Mouse (Mus musculus) small intestine, adult 2 months (tissue): Measurements from ENCODE around the gene S100a3. TPM values are rescaled to one million over a fixed set of nuclear protein-coding genes. Genes with fewer than 3 reads are reported as not detected.

Experiments used
- H3K27ac ChIP-seq: fragments of 200-500 bp; 2 replicates; pipeline ENCODE4 v1.5.1; 2012; ENCODE audit warnings: low read depth, low read length, control low read depth, inconsistent platforms; ENCODE audit not compliant: insufficient read depth
- H3K27me3 ChIP-seq: fragments of 200-500 bp; 2 replicates; pipeline ENCODE4 v1.6.1; 2012; ENCODE audit warnings: mild to moderate bottlenecking, moderate library complexity, low read length, inconsistent platforms; ENCODE audit not compliant: control insufficient read depth, insufficient read depth
- H3K36me3 ChIP-seq: fragments of 200-500 bp; 2 replicates; pipeline ENCODE4 v1.6.1; 2012; ENCODE audit warnings: mild to moderate bottlenecking, low read length, control low read depth, inconsistent platforms; ENCODE audit not compliant: control insufficient read depth, insufficient read depth
- H3K4me1 ChIP-seq: fragments of 200-500 bp; 2 replicates; pipeline ENCODE4 v1.6.1; 2012; ENCODE audit warnings: low read length, inconsistent platforms, mixed read lengths; ENCODE audit not compliant: control insufficient read depth, insufficient read depth, insufficient read length
- H3K4me3 ChIP-seq: fragments of 200-500 bp; 2 replicates; pipeline ENCODE4 v1.5.1; 2012; ENCODE audit warnings: low read depth, mild to moderate bottlenecking, control low read depth, inconsistent platforms, low read length, moderate library complexity
- CTCF ChIP-seq: fragments of 200-500 bp; IDR thresholded peaks from 2 replicates; pipeline ENCODE4 v1.5.1; 2012; ENCODE audit warnings: low read depth, mild to moderate bottlenecking, control low read depth, inconsistent platforms, low read length, moderate library complexity, mixed read lengths; ENCODE audit not compliant: insufficient replicate concordance, insufficient read length; ENCODE audit errors: extremely low read depth
- POLR2A ChIP-seq: fragments of 200-500 bp; IDR thresholded peaks from 2 replicates; pipeline ENCODE4 v1.6.1; 2012; ENCODE audit warnings: low read depth, mild to moderate bottlenecking, control low read depth, inconsistent platforms, low read length, moderate library complexity
- WGBS: fragments of 180-500 bp; shearing (Covaris S2); methylation state at CpG from one replicate; pipeline ENCODE4 v1.1.7; 2018; 5-methylcytosine and 5-hydroxymethylcytosine counted together
- polyA plus RNA-seq: library from polyadenylated mRNA; depleted of rRNA; stranded (reverse); fragments of >200 nt; gene quantifications from 2 replicates; pipeline ENCODE4 v1.2.3, GENCODE M21; 2012; rRNA removed

Gene S100a3
- polyA plus RNA-seq, 1 experiment = not detected

DNA sequence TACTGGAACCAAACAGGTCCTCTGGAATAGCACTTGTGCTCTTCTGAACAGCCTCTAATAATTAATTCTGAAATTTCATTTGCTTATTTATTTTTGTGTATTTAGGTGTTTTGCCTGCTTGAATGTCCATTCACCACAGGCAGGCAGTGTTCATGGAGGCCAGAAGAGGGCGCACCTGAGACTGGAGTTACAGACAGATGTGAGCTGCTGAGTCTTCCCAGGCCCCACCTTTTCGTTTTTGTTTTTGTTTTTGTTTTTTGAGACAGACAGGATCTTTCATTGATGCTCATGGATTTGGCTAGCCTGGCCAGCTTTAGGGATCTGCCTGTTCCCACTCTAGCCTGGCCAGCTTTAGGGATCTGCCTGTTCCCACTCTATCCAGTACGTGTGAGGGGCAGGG lies 83.8 kb downstream of the S100a3 start:
- Histone ChIP-seq H3K27me3 (no peaks in the 10 kb centered on the region), H3K36me3 (no peaks in the 10 kb centered on the region), H3K27ac (no peak overlapping the region), H3K4me1 (no peaks in the 10 kb centered on the region), H3K4me3 (no peak overlapping the region)
- WGBS = 45% methylated on average over 3 of the region's 3 CpGs
- TF ChIP-seq CTCF (peak; percentile 68; the same call in 1 of the 2 replicates), POLR2A (no peak)

DNA sequence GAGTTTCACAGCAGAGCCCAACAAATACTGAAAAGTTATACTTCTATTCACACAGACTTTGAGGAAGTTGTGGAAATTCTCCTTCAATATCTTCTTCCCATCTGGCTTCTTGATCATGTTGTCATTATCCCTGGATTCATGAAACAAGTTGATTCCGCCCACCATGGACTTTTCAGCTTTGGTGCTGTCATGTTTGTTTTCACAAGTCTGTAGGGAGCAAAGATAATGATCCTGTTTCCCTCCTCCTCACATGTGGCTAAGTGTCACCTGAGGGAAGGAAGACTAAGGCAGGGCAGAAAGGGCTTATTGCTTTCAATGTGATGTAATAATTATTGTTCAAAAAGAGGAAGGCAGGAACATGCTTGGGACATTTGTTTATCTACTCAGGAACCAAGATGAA lies 86.9 kb downstream of the S100a3 start:
- WGBS = 79% methylated on average over 1 of the region's 1 CpGs
- no peaks in the 10 kb centered on the region for H3K36me3 ChIP-seq
- TF ChIP-seq POLR2A (no peak), CTCF (no peak)

DNA sequence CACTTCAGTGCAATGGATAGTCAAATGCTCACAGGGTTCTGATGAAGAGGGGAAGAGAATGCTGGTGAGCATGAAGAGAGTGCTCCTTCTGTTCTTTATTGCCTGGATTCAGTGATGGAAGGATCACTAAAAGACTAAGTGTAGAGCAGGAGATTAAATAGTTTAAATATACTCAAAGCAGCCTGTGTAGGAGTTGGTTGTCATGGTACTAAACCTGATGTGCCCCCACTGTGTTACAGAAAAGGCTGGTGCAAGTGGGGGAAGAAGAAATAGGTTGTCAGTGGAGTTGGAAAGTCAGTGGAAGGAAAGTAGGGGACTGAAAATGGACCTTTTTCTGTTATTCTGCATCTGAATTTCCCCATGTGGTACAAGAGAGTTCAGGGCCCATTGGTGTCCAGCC lies 88.6 kb downstream of the S100a3 start:
- no peaks in the 10 kb centered on the region for H3K27me3 ChIP-seq
- H3K4me3 ChIP-seq = no peak overlapping the region
- TF ChIP-seq POLR2A (no peak), CTCF (no peak)
- H3K36me3 ChIP-seq = no peaks in the 10 kb centered on the region
- no peak overlapping the region for H3K27ac ChIP-seq
- H3K4me1 ChIP-seq = no peaks in the 10 kb centered on the region

More for the DNA sequence above, 86.9 kb downstream of the S100a3 start:
- no peaks in the 10 kb centered on the region for H3K27me3 ChIP-seq
- H3K4me3 ChIP-seq = no peak overlapping the region
- H3K27ac ChIP-seq = no peak overlapping the region
- no peaks in the 10 kb centered on the region for H3K4me1 ChIP-seq

DNA sequence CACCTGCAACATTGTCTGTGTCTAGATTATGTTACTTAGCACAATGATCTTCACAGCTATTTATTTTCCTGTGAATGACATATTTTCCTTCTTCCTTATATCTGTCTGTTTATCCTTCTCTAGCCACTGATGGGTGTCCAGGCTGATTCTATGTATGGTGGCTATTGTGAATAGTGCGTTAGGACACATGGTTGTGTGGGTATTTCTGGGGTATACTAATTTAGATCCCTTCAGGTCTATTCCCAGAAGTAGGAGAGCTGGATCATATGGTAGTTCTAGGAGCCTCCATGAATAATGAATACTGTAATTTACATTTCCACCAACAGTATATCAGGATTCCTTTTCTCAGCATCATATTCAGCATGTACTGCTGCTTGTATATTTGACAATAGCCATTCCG lies 89.5 kb downstream of the S100a3 start:
- no peak overlapping the region for H3K27ac ChIP-seq
- no peaks in the 10 kb centered on the region for H3K27me3 ChIP-seq
- WGBS = 93% methylated on average over 2 of the region's 2 CpGs
- H3K4me3 ChIP-seq = no peak overlapping the region
- H3K4me1 ChIP-seq = no peaks in the 10 kb centered on the region
- TF ChIP-seq CTCF (no peak), POLR2A (no peak)
- H3K36me3 ChIP-seq = no peaks in the 10 kb centered on the region

Other genes starting within 250 kb of the S100a3 start
- 3.7 and 5.9 TPM in 2 replicates for gene Slc27a3, start 170.6 kb upstream of the S100a3 start, polyA plus RNA-seq
- 13.6 and 22.4 TPM in 2 replicates for gene Ints3, start 127.0 kb upstream of the S100a3 start, polyA plus RNA-seq
- gene Npr1, start 94.7 kb upstream of the S100a3 start, polyA plus RNA-seq = 5.1 and 5.9 TPM in 2 replicates
- gene Ilf2, start 84.5 kb upstream of the S100a3 start, polyA plus RNA-seq = 4.3 and 5.9 TPM in 2 replicates
- 3.4 and 7.1 TPM in 2 replicates for gene Snapin, start 69.5 kb upstream of the S100a3 start, polyA plus RNA-seq
- gene Chtop, start 51.1 kb upstream of the S100a3 start, polyA plus RNA-seq = 14.3 and 22.3 TPM in 2 replicates
- 20.2 and 26.8 TPM in 2 replicates for gene S100a1, start 46.2 kb upstream of the S100a3 start, polyA plus RNA-seq
- gene S100a13, start 46.1 kb upstream of the S100a3 start, polyA plus RNA-seq = 8.5 and 9.7 TPM in 2 replicates
- 1.3 and 2.8 TPM in 2 replicates for gene S100a14, start 33.7 kb upstream of the S100a3 start, polyA plus RNA-seq
- gene S100a16, start 23.3 kb upstream of the S100a3 start, polyA plus RNA-seq = 44.9 and 65.1 TPM in 2 replicates
- not detected in 2 replicates for gene S100a2, start 29.7 kb downstream of the S100a3 start, polyA plus RNA-seq
- not detected in 2 replicates for gene Gm42674, start 41.3 kb downstream of the S100a3 start, polyA plus RNA-seq
- gene S100a4, start 43.2 kb downstream of the S100a3 start, polyA plus RNA-seq = 1.8 and 3.7 TPM in 2 replicates
- not detected in 2 replicates for gene S100a5, start 47.9 kb downstream of the S100a3 start, polyA plus RNA-seq
- 234 and 369 TPM in 2 replicates for gene S100a6, start 52.3 kb downstream of the S100a3 start, polyA plus RNA-seq
- 0.11 TPM in 1 of 2 replicates, not detected in the other for gene S100a7a, start 93.4 kb downstream of the S100a3 start, polyA plus RNA-seq
- gene S100a8, start 108.4 kb downstream of the S100a3 start, polyA plus RNA-seq = 0.29 TPM in 1 of 2 replicates, not detected in the other
- 0.44 TPM in 1 of 2 replicates, not detected in the other for gene S100a9, start 135.1 kb downstream of the S100a3 start, polyA plus RNA-seq
- not detected in 2 replicates for gene Pglyrp4, start 166.3 kb downstream of the S100a3 start, polyA plus RNA-seq
- gene Gm5849, start 217.3 kb downstream of the S100a3 start, polyA plus RNA-seq = not detected in 2 replicates